Mouse (Mus musculus): ENCODE measurements around the gene Cox8b. TPM values are rescaled to one million over a fixed set of nuclear protein-coding genes. Genes with fewer than 3 reads are reported as not detected.
"Not testable (repeated sequence)": the region's sequence is repeated elsewhere in the genome, so short reads cannot be mapped to it uniquely, and the experiment has no call there.

Gene Cox8b
- polyA plus RNA-seq, 1 experiment from 2014 or later = 1.0 TPM

DNA sequence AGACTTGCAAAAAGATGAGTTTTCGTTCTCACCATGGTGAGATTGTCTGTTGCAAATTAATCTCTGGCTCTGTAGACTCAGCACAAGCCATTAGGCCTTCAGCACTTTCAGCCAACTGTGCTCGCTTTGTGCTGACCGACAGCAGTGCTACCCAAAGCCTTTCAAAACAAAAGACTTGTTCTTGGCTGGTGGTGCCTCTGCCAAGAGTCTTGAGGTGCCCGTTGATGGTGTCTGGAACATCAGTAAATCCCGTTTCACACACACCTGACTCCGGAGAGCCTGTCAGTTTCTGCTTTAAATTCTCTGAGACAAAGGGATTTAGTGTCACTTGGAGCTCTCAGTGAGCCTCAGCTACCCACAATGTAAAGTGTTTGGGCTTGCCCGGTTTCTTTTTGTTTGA lies 6.2 kb downstream of the Cox8b start:
- Histone ChIP-seq H3K9ac (ENCODE audit: low read length) (no peak overlapping the region), H3K27ac (replicated peaks; ENCODE audit: low read depth, low read length) (no peak overlapping the region), H3K4me1 (ENCODE audit: control insufficient read depth, insufficient read depth, low read length) (no peaks in the 10 kb centered on the region), H3K4me3 (ENCODE audit: low read depth, low read length) (no peak overlapping the region), H3K36me3 (ENCODE audit: control insufficient read depth, insufficient read depth, low read length) (peaks cover 21% of the 10 kb centered on the region; the same call in 1 of the 2 replicates), H3K4me2 (ENCODE audit: low read depth, severe bottlenecking) (no peak overlapping the region), H3K9me3 (ENCODE audit: control insufficient read depth, low read length) (no peaks in the 10 kb centered on the region), H3K27me3 (ENCODE audit: control insufficient read depth, insufficient read depth, low read length) (no peaks in the 10 kb centered on the region)
- no peak for DNase-seq (ENCODE audit: low spot score)
- 90% methylated on average over 7 of the region's 7 CpGs for WGBS
- no peak for ATAC-seq (ENCODE audit: insufficient number of reproducible peaks, low FRiP score, low TSS enrichment, low read depth)

DNA sequence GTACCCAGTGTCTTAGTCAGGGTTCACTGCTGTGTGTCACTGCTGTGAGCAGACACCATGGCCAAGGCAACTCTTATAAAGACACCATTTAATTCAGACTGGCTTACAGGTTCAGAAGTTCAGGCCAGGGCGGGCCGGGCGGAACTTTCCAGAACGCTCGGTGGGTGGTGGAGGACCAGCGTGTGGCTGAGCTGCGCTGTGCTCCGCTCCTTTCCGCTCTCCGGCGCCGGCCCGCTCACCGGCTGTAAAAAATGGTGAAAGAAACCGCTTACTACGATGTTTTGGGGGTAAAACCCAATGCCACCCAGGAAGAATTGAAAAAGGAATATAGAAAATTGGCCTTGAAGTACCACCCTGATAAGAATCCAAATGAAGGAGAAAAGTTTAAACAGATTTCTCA lies 9.6 kb downstream of the Cox8b start:
- H3K27ac ChIP-seq (replicated peaks; ENCODE audit: low read depth, low read length); H3K4me2 ChIP-seq (ENCODE audit: low read depth, severe bottlenecking); DNase-seq (ENCODE audit: low spot score); H3K4me3 ChIP-seq (ENCODE audit: low read depth, low read length); H3K9ac ChIP-seq (ENCODE audit: low read length); H3K9me3 ChIP-seq (ENCODE audit: control insufficient read depth, low read length); ATAC-seq (ENCODE audit: insufficient number of reproducible peaks, low FRiP score, low TSS enrichment, low read depth); H3K27me3 ChIP-seq (ENCODE audit: control insufficient read depth, insufficient read depth, low read length); H3K4me1 ChIP-seq (ENCODE audit: control insufficient read depth, insufficient read depth, low read length): not testable (repeated sequence)
- H3K36me3 ChIP-seq (ENCODE audit: control insufficient read depth, insufficient read depth, low read length) = peaks cover 18% of the 10 kb centered on the region; the same call in 1 of the 2 replicates
- 97% methylated on average over 16 of the region's 16 CpGs for WGBS

DNA sequence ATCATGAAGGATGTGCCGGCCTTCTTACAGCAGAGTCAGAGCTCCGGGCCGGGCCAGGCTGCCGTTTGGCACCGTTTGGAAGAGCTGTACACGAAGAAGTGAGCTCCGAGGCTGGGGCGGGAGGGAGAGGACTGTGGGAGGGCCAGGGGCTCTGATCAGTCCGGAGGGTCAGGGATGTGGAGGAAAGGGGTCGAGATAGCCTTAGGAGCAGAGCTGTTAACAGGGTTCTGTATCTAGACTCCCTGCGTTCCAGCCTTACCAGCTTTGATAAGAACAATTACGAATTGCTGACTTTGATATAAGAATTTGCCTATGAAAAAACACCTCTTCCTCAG lies 17.8 kb downstream of the Cox8b start:
- Histone ChIP-seq H3K4me3 (ENCODE audit: low read depth, low read length) (peak overlapping the region; percentile 94), H3K4me2 (ENCODE audit: low read depth, severe bottlenecking) (peak overlapping the region; percentile 89), H3K27ac (replicated peaks; ENCODE audit: low read depth, low read length) (0 out of 2 replicates have a peak overlapping the region, but pooled peaks have one; percentile 16), H3K9ac (ENCODE audit: low read length) (peak overlapping the region; percentile 75), H3K4me1 (ENCODE audit: control insufficient read depth, insufficient read depth, low read length) (no peaks in the 10 kb centered on the region), H3K9me3 (ENCODE audit: control insufficient read depth, low read length) (no peaks in the 10 kb centered on the region), H3K27me3 (ENCODE audit: control insufficient read depth, insufficient read depth, low read length) (no peaks in the 10 kb centered on the region), H3K36me3 (ENCODE audit: control insufficient read depth, insufficient read depth, low read length) (peaks cover 9% of the 10 kb centered on the region; the same call in 1 of the 2 replicates)
- 0% methylated on average over 12 of the region's 12 CpGs for WGBS
- peak; percentile 60 for ATAC-seq (ENCODE audit: insufficient number of reproducible peaks, low FRiP score, low TSS enrichment, low read depth)
- DNase-seq (ENCODE audit: low spot score) = no peak

DNA sequence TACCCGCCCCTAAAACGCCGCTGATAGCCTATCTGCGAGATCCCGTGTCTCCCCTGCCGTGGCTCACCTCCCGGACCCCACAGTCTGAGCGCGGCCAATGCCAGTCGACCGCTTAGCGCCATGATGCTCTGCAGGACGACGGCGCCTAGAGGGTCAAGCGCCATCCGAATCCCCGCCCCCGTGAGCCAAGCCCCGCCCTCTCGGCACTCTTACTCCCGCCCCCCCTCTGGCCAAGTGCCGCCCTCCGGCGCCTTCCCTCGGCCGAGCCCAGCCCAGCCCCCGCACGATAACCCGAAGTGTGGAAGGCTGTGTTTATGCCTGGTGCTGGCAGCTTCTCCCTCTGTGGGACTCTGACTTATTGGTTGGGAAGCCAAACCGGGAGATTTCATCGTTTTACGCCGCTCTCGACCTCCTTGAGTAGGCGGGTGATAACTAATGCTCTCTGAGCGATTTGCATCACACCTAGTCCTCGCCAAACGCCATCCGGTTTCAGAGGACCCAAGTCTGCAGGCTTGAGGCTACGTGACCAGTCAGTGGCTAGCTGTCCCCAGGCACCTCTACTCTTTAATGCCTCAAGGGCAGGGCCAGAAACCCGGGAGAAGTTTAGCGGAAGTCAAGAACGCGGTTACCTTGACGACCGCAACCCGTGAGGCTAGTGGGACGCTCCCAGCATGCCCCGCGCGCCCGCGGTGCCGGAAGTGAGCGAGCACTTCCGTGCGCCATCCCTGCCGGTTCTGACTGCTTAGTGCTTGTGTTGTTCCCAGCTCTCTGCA lies 18.4 kb downstream of the Cox8b start, which contains the start of the genes Psmd13 and Sirt3:
Psmd13 (plus strand) TSS at position 273 of the 773 bp plus-strand sequence.
Sirt3 (minus strand) TSS at position 614 of the 773 bp plus-strand sequence.
- Histone ChIP-seq H3K4me2 (ENCODE audit: low read depth, severe bottlenecking) (peak within 1 kb of the TSS; percentile 89), H3K9me3 (ENCODE audit: control insufficient read depth, low read length) (no peaks in the 10 kb centered on the region), H3K36me3 (ENCODE audit: control insufficient read depth, insufficient read depth, low read length) (peaks cover 9% of the 10 kb centered on the region; the same call in 1 of the 2 replicates), H3K27me3 (ENCODE audit: control insufficient read depth, insufficient read depth, low read length) (no peaks in the 10 kb centered on the region), H3K4me1 (ENCODE audit: control insufficient read depth, insufficient read depth, low read length) (no peaks in the 10 kb centered on the region), H3K9ac (ENCODE audit: low read length) (peak within 1 kb of the TSS; percentile 75), H3K4me3 (ENCODE audit: low read depth, low read length) (peak within 1 kb of the TSS; percentile 94), H3K27ac (replicated peaks; ENCODE audit: low read depth, low read length) (peak within 1 kb of the TSS; percentile 16; the same call in 1 of the 2 replicates)
- DNase-seq (ENCODE audit: low spot score) = peak; percentile 95
- WGBS = 0% methylated on average over 59 of the region's 59 CpGs
- peak; percentile 95 for ATAC-seq (ENCODE audit: insufficient number of reproducible peaks, low FRiP score, low TSS enrichment, low read depth)

DNA sequence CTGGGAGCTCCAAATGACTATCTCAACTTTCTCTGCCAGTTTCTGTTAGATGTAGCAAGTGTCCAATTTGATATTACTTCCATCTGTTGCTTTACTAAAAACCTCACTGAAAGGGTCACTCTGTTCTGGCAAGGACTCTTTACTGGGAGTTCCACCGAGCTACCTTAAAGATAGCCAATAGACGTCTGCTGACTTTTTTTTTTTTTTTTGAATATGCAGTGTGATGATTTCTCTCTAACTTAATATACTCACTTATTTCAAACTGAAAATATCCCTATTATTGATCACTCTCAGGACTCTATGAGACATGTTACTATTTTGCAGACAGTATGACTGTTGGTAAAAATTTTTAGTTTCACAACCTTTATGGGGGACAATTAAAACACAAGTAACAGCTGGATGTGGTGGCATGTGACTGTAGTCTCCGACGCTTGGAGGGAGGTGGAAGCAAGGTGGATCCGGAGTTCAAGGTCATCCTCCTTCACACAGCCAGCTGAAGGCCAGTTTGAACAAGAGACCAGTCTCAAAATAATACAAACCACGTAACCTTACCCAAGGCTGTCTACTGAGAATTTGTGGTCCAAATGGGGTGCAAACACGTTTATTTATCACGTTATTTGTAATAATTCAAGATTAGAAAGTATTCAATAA lies 19.3 kb downstream of the Cox8b start:
- H3K9ac ChIP-seq (ENCODE audit: low read length) = peak overlapping the region; percentile 65; the same call in 1 of the 2 replicates
- H3K27ac ChIP-seq (replicated peaks; ENCODE audit: low read depth, low read length) = no peak overlapping the region
- H3K27me3 ChIP-seq (ENCODE audit: control insufficient read depth, insufficient read depth, low read length) = no peaks in the 10 kb centered on the region
- H3K36me3 ChIP-seq (ENCODE audit: control insufficient read depth, insufficient read depth, low read length) = peaks cover 5% of the 10 kb centered on the region
- DNase-seq (ENCODE audit: low spot score) (no peak), ATAC-seq (ENCODE audit: insufficient number of reproducible peaks, low FRiP score, low TSS enrichment, low read depth) (no peak)
- peak overlapping the region; percentile 89 for H3K4me2 ChIP-seq (ENCODE audit: low read depth, severe bottlenecking)
- peak overlapping the region; percentile 94 for H3K4me3 ChIP-seq (ENCODE audit: low read depth, low read length)
- no peaks in the 10 kb centered on the region for H3K9me3 ChIP-seq (ENCODE audit: control insufficient read depth, low read length)
- H3K4me1 ChIP-seq (ENCODE audit: control insufficient read depth, insufficient read depth, low read length) = no peaks in the 10 kb centered on the region
- WGBS = 30% methylated on average over 8 of the region's 8 CpGs

DNA sequence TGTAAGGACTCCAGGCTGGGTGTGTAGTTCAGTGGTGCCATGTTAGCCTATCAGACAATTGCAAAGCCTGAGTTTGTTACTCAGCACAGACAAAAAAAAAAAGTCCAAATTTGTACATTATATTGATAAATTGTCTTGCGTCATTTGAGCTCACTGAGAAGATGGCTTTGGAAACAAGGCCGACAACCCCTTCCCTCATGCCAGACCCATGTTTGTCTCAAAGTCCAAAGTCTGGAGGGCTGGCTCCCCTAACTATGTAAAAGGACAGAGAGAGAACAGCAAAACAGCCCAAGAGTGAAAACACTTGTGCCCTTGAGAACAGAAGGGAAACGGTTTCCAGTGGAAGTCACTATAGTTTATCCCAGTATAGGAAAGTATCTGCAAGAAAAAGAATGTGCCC lies 19.8 kb downstream of the Cox8b start:
- Histone ChIP-seq H3K4me1 (ENCODE audit: control insufficient read depth, insufficient read depth, low read length) (no peaks in the 10 kb centered on the region), H3K4me2 (ENCODE audit: low read depth, severe bottlenecking) (0 out of 2 replicates have a peak overlapping the region, but pooled peaks have one; percentile 20), H3K9me3 (ENCODE audit: control insufficient read depth, low read length) (no peaks in the 10 kb centered on the region), H3K27ac (replicated peaks; ENCODE audit: low read depth, low read length) (no peak overlapping the region), H3K27me3 (ENCODE audit: control insufficient read depth, insufficient read depth, low read length) (no peaks in the 10 kb centered on the region), H3K36me3 (ENCODE audit: control insufficient read depth, insufficient read depth, low read length) (peaks cover 7% of the 10 kb centered on the region), H3K4me3 (ENCODE audit: low read depth, low read length) (no peak overlapping the region), H3K9ac (ENCODE audit: low read length) (no peak overlapping the region)
- 85% methylated on average over 3 of the region's 3 CpGs for WGBS
- ATAC-seq (ENCODE audit: insufficient number of reproducible peaks, low FRiP score, low TSS enrichment, low read depth) (no peak), DNase-seq (ENCODE audit: low spot score) (no peak)

DNA sequence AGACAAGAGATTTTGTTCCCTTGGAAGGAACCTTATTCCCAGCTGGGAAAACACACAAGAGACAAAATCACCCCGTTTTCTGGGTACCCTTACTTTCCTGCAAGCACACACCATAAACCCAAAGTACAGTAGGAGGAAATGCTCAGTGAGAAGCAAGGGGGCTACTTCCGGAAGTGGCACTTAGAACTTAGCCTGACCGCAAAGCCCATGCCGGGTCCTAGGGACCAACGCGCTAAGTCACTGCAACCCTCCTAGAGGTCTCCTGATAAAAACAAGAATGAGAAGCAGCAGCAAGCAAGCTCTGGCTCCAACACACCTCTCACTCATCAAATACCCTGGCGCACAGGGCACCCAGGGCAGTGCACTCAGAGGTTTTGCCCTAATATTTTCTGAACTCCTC lies 20.9 kb downstream of the Cox8b start:
- ATAC-seq (ENCODE audit: insufficient number of reproducible peaks, low FRiP score, low TSS enrichment, low read depth) (no peak), DNase-seq (ENCODE audit: low spot score) (no peak)
- Histone ChIP-seq H3K4me1 (ENCODE audit: control insufficient read depth, insufficient read depth, low read length) (no peaks in the 10 kb centered on the region), H3K27me3 (ENCODE audit: control insufficient read depth, insufficient read depth, low read length) (no peaks in the 10 kb centered on the region), H3K36me3 (ENCODE audit: control insufficient read depth, insufficient read depth, low read length) (peaks cover 7% of the 10 kb centered on the region), H3K9me3 (ENCODE audit: control insufficient read depth, low read length) (no peaks in the 10 kb centered on the region), H3K4me2 (ENCODE audit: low read depth, severe bottlenecking) (no peak overlapping the region), H3K4me3 (ENCODE audit: low read depth, low read length) (no peak overlapping the region), H3K9ac (ENCODE audit: low read length) (no peak overlapping the region), H3K27ac (replicated peaks; ENCODE audit: low read depth, low read length) (no peak overlapping the region)
- WGBS = 90% methylated on average over 7 of the region's 7 CpGs

DNA sequence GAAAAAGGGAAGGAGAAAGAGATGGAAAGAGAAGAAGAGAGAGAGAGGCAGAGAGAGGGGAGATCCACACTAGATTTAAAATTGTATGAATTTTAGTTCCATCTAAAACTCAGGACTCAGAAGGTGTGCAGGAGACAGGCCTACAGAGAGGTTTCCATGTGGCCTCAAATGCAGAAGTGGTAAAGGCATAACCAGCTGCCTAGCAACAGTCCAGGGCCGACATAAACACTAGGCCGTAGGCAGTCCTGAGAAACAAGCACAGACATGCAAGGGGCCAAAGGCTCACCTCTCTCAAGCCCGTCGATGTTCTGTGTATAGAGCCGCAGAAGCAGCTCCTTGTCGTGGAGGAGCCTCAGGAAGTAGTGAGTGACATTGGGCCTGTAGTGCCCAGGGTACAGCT lies 22.9 kb downstream of the Cox8b start:
- no peak overlapping the region for H3K9ac ChIP-seq (ENCODE audit: low read length)
- no peaks in the 10 kb centered on the region for H3K9me3 ChIP-seq (ENCODE audit: control insufficient read depth, low read length)
- DNase-seq (ENCODE audit: low spot score) = no peak
- H3K27ac ChIP-seq (replicated peaks; ENCODE audit: low read depth, low read length) = no peak overlapping the region
- H3K4me1 ChIP-seq (ENCODE audit: control insufficient read depth, insufficient read depth, low read length) = no peaks in the 10 kb centered on the region
- WGBS = 78% methylated on average over 6 of the region's 6 CpGs
- no peak for ATAC-seq (ENCODE audit: insufficient number of reproducible peaks, low FRiP score, low TSS enrichment, low read depth)
- no peak overlapping the region for H3K4me2 ChIP-seq (ENCODE audit: low read depth, severe bottlenecking)
- peaks cover 2% of the 10 kb centered on the region; the same call in 1 of the 2 replicates for H3K36me3 ChIP-seq (ENCODE audit: control insufficient read depth, insufficient read depth, low read length)
- H3K4me3 ChIP-seq (ENCODE audit: low read depth, low read length) = no peak overlapping the region
- H3K27me3 ChIP-seq (ENCODE audit: control insufficient read depth, insufficient read depth, low read length) = no peaks in the 10 kb centered on the region

Measured in limb, embryonic 11.5 days (tissue).